Mouse (Mus musculus): ENCODE measurements at regions not wholly inside any gene's neighbourhood (a gene's known extent, or its start where the extent isn't known, plus 50 kb on each side); places are given as distances from the start of the nearest gene placed in this dataset.

DNA sequence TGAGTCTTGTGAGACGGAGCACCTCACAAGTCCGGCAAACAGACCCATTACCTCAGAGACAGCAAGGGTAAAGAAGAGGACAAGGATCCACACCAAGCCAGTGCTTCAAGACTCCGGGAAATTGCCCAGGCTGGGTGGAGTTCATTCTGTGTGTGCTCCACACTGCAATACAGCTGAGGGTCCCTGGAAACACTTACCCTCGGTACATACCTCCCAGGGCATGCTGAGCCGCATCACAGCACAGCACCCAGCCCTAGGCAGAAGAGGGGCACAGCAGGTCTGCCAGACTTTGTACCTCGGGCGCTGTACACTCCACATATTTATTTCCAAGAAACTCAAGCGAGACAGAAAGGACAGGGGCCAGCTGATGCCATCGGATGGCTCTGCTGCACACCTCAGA is 54.5 kb upstream of the Cmc1 start:
- DNase-seq (ENCODE audit: low read depth, low spot score), result no peak

DNA sequence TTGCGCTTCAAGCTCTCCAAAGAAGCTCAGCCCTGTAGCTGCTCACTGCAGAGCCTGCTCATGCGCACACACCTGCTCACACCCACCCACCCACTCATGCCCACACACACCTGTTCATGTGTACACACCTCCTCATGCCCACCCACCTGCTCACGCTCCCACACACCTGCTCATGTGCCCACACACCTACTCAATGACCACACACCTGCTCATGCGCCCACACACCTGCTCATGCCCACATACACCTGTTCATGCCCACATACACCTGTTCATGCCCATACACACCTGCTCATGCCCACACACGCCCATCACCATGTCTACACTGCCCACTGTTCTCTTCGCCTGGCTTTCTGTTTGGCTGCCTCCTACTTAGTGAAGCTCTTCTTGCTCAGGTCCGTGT is 56.5 kb upstream of the Cmc1 start:
- DNase-seq (ENCODE audit: low read depth, low spot score), result no peak

- no peak for DNase-seq (ENCODE audit: low read depth, low spot score)
Measured at GRCm38 (mm10) chr9:118219696-118220095, 69.7 kb upstream of the Cmc1 start.

- DNase-seq (ENCODE audit: low read depth, low spot score), result no peak
Measured at GRCm38 (mm10) chr9:118221186-118221585, 71.2 kb upstream of the Cmc1 start.

DNA sequence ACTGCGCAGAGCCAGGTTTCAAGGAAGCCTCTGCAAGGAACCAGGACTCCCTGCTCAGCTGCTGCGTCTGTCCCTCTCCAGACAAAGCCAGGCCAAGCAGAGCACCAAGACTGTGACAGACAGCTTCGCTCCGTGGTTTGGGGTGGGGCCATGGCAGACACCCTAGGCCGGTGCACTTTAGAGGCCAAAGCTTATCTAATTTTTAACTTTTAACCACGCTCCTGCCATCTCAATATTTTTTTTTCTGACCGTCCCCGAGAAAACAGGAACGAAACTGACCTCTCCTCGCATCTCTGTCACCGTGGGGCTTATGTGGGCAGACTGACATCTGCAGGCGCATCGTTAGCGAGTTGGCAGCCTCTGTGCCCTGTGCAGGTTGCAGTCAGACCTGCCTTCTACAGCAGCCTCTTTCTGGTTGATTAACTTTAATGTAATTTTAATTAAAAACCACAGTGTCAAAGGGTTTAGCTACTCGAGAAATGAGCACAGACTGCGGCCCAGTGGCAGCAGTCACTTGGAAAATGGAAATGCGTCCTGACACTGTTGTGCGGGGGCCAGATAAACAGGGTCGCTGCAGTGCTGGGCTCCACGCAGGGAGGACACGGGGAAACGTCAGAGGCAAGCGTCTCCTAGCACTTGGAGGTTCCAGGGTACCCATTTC is 77.6 kb upstream of the Cmc1 start:
- no peak for DNase-seq (ENCODE audit: low read depth, low spot score)

GRCm38 (mm10) chr9:118228691-118229427 is 78.9 kb upstream of the Cmc1 start:
- no peak for DNase-seq (ENCODE audit: low read depth, low spot score)

- no peak for DNase-seq (ENCODE audit: low read depth, low spot score)
Measured at GRCm38 (mm10) chr9:118240711-118241110, 90.7 kb upstream of the Cmc1 start.

GRCm38 (mm10) chr9:118246820-118247628 is 97.0 kb upstream of the Cmc1 start:
- DNase-seq (ENCODE audit: low read depth, low spot score), result no peak

DNA sequence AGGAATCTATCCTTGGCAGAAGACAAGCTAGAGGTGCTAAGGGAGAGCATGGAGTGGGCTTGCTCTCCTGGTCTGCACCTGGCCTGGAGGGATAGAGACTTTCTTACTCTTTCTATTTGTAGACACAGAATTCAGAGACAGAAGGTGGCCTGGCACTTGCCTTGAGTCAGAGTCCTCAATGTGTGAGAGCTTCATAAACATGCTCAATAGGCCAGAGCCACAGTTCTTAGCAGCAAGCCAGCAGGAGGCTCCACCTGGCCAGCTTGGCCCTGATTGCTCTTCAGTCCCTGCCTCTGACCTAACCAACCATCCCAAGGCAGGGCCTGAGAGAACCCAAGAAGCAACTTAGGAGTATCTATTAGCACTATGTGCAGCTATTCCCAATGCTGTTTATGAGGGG is 103.9 kb upstream of the Cmc1 start:
- DNase-seq (ENCODE audit: low read depth, low spot score), result no peak

GRCm38 (mm10) chr9:118255200-118255733 is 105.3 kb upstream of the Cmc1 start:
- DNase-seq (ENCODE audit: low read depth, low spot score), result no peak

- no peak for DNase-seq (ENCODE audit: low read depth, low spot score)
Measured at GRCm38 (mm10) chr9:118255751-118256266, 105.8 kb upstream of the Cmc1 start.

- no peak for DNase-seq (ENCODE audit: low read depth, low spot score)
Measured at GRCm38 (mm10) chr9:118266298-118266697, 116.3 kb upstream of the Cmc1 start.

- DNase-seq (ENCODE audit: low read depth, low spot score), result no peak
Measured at GRCm38 (mm10) chr9:118271681-118272080, 121.7 kb upstream of the Cmc1 start.

DNA sequence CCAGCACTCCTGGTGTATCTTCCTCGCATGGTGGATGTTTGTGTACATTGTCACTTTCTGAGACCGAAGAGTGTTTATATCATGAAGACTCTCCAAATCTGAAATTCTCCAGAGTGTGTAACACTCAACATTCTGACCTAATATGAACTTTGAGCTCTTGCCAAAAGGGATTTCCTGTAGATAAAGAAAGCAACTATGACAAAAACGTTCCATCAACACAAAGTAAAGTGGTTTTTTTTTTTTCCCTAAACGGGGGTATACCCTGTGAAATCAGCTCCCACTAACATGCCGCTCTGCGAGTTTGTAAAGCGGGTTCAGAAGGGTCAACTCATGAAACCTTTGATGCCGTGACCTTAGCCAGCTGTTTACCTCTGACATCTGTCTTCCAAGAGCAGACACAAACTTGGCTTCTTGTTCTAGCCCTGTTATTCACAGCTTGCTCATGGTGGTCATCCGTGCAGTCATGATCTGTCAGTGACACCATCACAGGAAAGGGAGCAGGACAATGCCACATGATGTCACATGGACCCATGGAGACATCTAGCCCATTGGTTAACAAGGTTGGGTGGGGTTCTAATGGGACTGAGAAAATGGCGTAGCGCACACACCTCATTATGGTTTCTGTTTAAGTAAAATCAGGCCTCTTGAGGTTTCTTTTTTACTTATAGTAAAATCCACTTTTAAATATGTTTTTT is 122.9 kb upstream of the Cmc1 start:
- DNase-seq (ENCODE audit: low read depth, low spot score), result no peak

DNA sequence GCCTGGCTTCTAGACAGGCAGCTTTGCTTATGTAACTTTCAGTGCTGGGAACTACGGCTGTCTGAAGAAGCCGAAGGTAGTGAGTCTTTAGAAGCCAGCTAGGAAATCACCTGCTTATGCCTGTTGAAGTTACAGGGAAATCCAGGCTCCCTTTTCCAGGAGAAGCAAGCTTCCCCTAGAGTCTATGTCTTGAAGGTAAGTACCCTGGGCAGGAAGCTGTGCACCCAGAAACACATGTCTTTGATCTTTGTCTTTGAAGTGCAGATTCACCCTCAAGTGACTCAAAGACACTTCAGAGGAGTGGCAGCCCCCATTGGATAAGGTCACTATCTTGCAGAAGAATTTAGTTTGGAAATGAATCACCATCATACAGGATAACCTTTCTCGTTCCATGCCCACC is 135.5 kb upstream of the Cmc1 start:
- DNase-seq (ENCODE audit: low read depth, low spot score), result no peak

- no peak for DNase-seq (ENCODE audit: low read depth, low spot score)
Measured at GRCm38 (mm10) chr9:118287606-118288005, 137.6 kb upstream of the Cmc1 start.

DNA sequence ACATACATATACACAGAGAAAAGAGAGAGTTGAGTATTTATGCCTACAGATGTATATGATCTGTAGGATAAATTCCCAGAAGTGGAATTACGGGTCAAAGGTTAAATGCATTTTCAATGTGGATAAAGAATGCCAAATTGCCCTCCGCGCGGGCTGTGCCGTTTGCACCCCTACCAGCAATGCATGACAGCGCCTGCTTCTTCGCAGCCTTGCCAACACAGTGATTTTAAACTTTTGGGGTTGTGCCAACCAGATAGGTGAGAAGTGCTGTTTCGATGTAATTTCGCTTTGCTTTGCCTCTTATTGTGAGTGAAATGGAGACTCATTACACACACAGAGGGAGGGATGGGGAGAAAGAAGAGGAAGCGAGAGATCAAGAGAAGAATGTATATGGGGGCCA is 142.9 kb upstream of the Cmc1 start:
- no peak for DNase-seq (ENCODE audit: low read depth, low spot score)

DNA sequence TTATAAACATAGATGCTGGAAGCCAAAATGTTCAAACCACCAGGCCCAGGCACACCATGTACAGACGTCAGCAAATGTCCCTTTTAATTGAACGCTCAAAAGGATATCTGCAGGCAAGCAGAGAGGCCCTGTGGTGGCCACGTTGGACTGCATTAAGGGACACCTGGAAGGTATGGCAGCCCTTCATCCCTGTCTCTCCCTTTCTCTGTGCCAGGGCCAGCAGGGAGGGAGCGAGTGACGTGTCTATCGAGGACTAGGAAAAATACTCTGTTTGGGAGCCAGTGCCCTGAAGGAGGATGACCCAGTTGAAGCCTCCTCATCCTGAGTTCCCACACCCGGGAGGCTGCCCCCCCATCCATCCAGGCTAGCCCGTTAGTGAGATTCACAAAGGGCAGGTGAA is 144.0 kb upstream of the Cmc1 start:
- DNase-seq (ENCODE audit: low read depth, low spot score), result no peak

GRCm38 (mm10) chr9:118302785-118303384 is 152.9 kb upstream of the Cmc1 start:
- DNase-seq (ENCODE audit: low read depth, low spot score), result no peak

GRCm38 (mm10) chr9:118318357-118319140 is 159.5 kb upstream of the Eomes start:
- no peak for DNase-seq (ENCODE audit: low read depth, low spot score)
